Mouse (Mus musculus) liver, postnatal 0 days (tissue): ENCODE measurements around the gene Naa20.
"Not testable (repeated sequence)": the region's sequence is repeated elsewhere in the genome, so short reads cannot be mapped to it uniquely, and the experiment has no call there.

Experiments
- CTCF ChIP-seq: sonication (generic); IDR thresholded peaks from 2 replicates; pipeline ENCODE4 v1.5.1; 2016; ENCODE audit warnings: antibody characterized with exemption, low read depth
- EP300 ChIP-seq: IDR thresholded peaks from 2 replicates; pipeline ENCODE4 v1.6.1; 2016; ENCODE audit warnings: antibody characterized with exemption, low read depth, mild to moderate bottlenecking

- not testable (repeated sequence) for TF ChIP-seq CTCF, EP300
Measured at GRCm38 (mm10) chr2:145900318-145900717, 1.6 kb upstream of the Naa20 start.
